Mouse (Mus musculus) heart, adult 9 months (tissue): Measurements from ENCODE around the gene Slc44a4.

Experiments
- DNase-seq, 2 experiments: peaks; one replicate each; pipeline ENCODE4 v3.0.0; 2022; ENCODE audit warnings: low spot score in 2 of 2

The Slc44a4 gene

GRCm38 (mm10) chr17:34913930-34914665 lies at the start of gene Slc44a4:
Gene Slc44a4 (plus strand): TSS chr17:34914466.
- DNase-seq = no peak

GRCm38 (mm10) chr17:34865981-34866380 lies 48.3 kb upstream of the Slc44a4 start:
- no peak for DNase-seq

GRCm38 (mm10) chr17:34874321-34874720 lies 39.9 kb upstream of the Slc44a4 start:
- no peak for DNase-seq

- DNase-seq = no peak
Measured at GRCm38 (mm10) chr17:34879336-34879879, 34.9 kb upstream of the Slc44a4 start, which contains the start of gene Zbtb12. Gene Zbtb12 (plus strand): TSS chr17:34879483.

GRCm38 (mm10) chr17:34881166-34881565 lies 33.1 kb upstream of the Slc44a4 start:
- DNase-seq = no peak

GRCm38 (mm10) chr17:34881683-34882310 lies 32.5 kb upstream of the Slc44a4 start, which contains the start of gene Gm20547:
Gene Gm20547 (minus strand): TSS chr17:34882042.
- DNase-seq = no peak

- no peak for DNase-seq
Measured at GRCm38 (mm10) chr17:34883332-34883731, 30.9 kb upstream of the Slc44a4 start.

- no peak for DNase-seq
Measured at GRCm38 (mm10) chr17:34884704-34885103, 29.6 kb upstream of the Slc44a4 start.

GRCm38 (mm10) chr17:34885615-34886014 lies 28.7 kb upstream of the Slc44a4 start:
- DNase-seq = no peak

GRCm38 (mm10) chr17:34887942-34888341 lies 26.3 kb upstream of the Slc44a4 start:
- no peak for DNase-seq

- DNase-seq = no peak
Measured at GRCm38 (mm10) chr17:34890074-34890743, 24.1 kb upstream of the Slc44a4 start.

GRCm38 (mm10) chr17:34891377-34891776 lies 22.9 kb upstream of the Slc44a4 start:
- DNase-seq = no peak

GRCm38 (mm10) chr17:34893072-34893824 lies 21.0 kb upstream of the Slc44a4 start:
- DNase-seq = no peak

- peak; percentile 95 to 96 for DNase-seq
Measured at GRCm38 (mm10) chr17:34894074-34894597, 20.1 kb upstream of the Slc44a4 start.

GRCm38 (mm10) chr17:34894801-34895530 lies 19.3 kb upstream of the Slc44a4 start:
- DNase-seq = peak; percentile 49 to 56

- no peak for DNase-seq
Measured at GRCm38 (mm10) chr17:34895724-34896123, 18.5 kb upstream of the Slc44a4 start.

- DNase-seq = no peak
Measured at GRCm38 (mm10) chr17:34896366-34896765, 17.9 kb upstream of the Slc44a4 start.

- DNase-seq = peak; percentile 35 to 40
Measured at GRCm38 (mm10) chr17:34897373-34898159, 16.7 kb upstream of the Slc44a4 start.

GRCm38 (mm10) chr17:34898160-34898586 lies 16.1 kb upstream of the Slc44a4 start, which contains the start of the genes C2 and Ehmt2:
Gene C2 (minus strand): TSS chr17:34898265.
Gene Ehmt2 (plus strand): TSS chr17:34898469.
- peak; percentile 85 to 86 for DNase-seq

- no peak for DNase-seq
Measured at GRCm38 (mm10) chr17:34898706-34899052, 15.6 kb upstream of the Slc44a4 start.
